In the genomic region with DNA sequence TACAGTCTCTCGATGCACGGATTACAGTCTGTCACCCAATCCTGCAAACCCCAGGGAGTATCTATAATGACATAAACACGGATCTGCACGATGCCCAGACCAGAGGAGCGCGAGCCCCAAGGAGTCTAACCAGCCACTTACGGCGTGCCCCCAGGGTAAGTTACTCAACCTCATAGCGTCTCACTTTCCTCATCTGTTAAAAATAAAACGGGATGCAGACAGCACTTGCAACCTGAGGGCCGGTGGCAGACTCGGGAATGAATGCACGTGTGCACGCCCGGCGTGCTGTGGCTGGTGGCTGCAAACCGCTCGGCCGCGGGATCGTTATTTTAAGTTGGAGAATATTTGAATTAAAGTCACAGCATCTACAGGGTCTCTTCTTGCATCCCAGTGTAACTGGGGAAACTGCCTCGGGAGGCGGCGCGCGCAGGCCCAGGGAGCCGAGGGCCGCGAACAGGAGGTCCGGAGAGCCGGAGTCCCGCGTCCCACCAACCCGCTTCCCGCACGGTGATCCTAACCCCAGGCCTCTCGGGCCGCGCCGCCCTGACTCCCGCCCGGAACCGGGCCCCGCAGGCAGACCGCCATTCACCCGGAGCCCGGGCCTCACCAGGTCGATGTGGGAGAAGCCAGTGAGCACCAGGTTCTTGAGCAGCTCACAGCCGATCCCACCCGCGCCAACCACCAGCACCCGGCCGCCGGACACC, we compare ENCODE assay signal across 8 mouse cellular contexts. TPM values are rescaled to one million over a fixed set of nuclear protein-coding genes. Genes with fewer than 3 reads are reported as not detected.
A peak's percentile ranks its signal among the peaks of the same experiment; 100 is the strongest.
DNase-seq lines count a peak whose midpoint lies in the region; ATAC-seq and TF ChIP-seq lines count a peak whose summit lies in the region.

No protein-coding gene starts in this region.

- no peak for TF ChIP-seq EP300 in CH12.LX (IDR thresholded peaks at IDR 0.05; ENCODE audit: low read length)

- peak overlapping the region; percentile 92 for H3K4me2 ChIP-seq in CH12.LX (ENCODE audit: insufficient read depth, low read depth, poor library complexity, severe bottlenecking)
- peak overlapping the region; percentile 81 for H3K4me2 ChIP-seq in embryonic facial prominence, embryonic 12.5 days (replicated peaks)
- H3K4me2 ChIP-seq in hindbrain, embryonic 11.5 days (replicated peaks; ENCODE audit: low read depth, low read length), result peak overlapping the region; percentile 78
- H3K4me2 ChIP-seq in liver, embryonic 13.5 days, result peak overlapping the region; percentile 84
- peak overlapping the region; percentile 90 for H3K4me2 ChIP-seq in neural tube, embryonic 14.5 days (ENCODE audit: low read depth, low read length)

- peaks cover 18 to 29% of the 10 kb centered on the region in 2 experiments for H3K36me3 ChIP-seq in CH12.LX (replicated peaks in 1 of 2; ENCODE audit: control insufficient read depth in 1 of 2, insufficient read depth in 1 of 2, low read length in 1 of 2)
- H3K36me3 ChIP-seq in embryonic facial prominence, embryonic 12.5 days, result peaks cover 16% of the 10 kb centered on the region
- H3K36me3 ChIP-seq in hindbrain, embryonic 11.5 days (ENCODE audit: control insufficient read depth, insufficient read depth, low read length), result peaks cover 9% of the 10 kb centered on the region; the same call in 1 of the 2 replicates
- peaks cover 32% of the 10 kb centered on the region for H3K36me3 ChIP-seq in liver, embryonic 13.5 days
- peaks cover 12% of the 10 kb centered on the region for H3K36me3 ChIP-seq in neural tube, embryonic 14.5 days (ENCODE audit: control insufficient read depth, insufficient read depth, low read length)

- H3K27me3 ChIP-seq in CH12.LX (replicated peaks), result no peaks in the 10 kb centered on the region
- no peaks in the 10 kb centered on the region for H3K27me3 ChIP-seq in embryonic facial prominence, embryonic 12.5 days
- H3K27me3 ChIP-seq in hindbrain, embryonic 11.5 days (ENCODE audit: control insufficient read depth, insufficient read depth, low read length), result no peaks in the 10 kb centered on the region
- H3K27me3 ChIP-seq in liver, embryonic 13.5 days, result no peaks in the 10 kb centered on the region
- H3K27me3 ChIP-seq in neural tube, embryonic 14.5 days (ENCODE audit: control insufficient read depth, insufficient read depth, low read length), result 0 out of 2 replicates have a peak, but pooled peaks cover 2% of the 10 kb centered on the region

- H3K4me3 ChIP-seq in CH12.LX (replicated peaks in 1 of 3; ENCODE audit: low read depth in 2 of 3, low read length in 2 of 3, poor library complexity in 1 of 3), result peak overlapping the region; percentile 90 to 95 (median 94)
- peak overlapping the region; percentile 92 for H3K4me3 ChIP-seq in embryonic facial prominence, embryonic 12.5 days
- H3K4me3 ChIP-seq in hindbrain, embryonic 11.5 days (ENCODE audit: low read depth, low read length), result peak overlapping the region; percentile 94
- H3K4me3 ChIP-seq in liver, embryonic 13.5 days (replicated peaks), result peak overlapping the region; percentile 96
- H3K4me3 ChIP-seq in neural tube, embryonic 14.5 days (ENCODE audit: low read depth, low read length), result peak overlapping the region; percentile 92

- dilution Hi-C loops in CH12.LX (cut with MboI; ENCODE audit: extremely low pct_ligation_motif_present, extremely low pct_unique_long_range_greater_than_20kb, low sequenced_read_pairs), result no loop called here

- TF ChIP-seq CTCF in CH12.LX (conservative IDR thresholded peaks at IDR 0.05 in 1 of 2, IDR thresholded peaks at IDR 0.05 in 1 of 2; ENCODE audit: low read depth in 2 of 2, low read length in 2 of 2), result no peak

- H3K9me3 ChIP-seq in CH12.LX (replicated peaks; ENCODE audit: low read length), result no peaks in the 10 kb centered on the region
- no peaks in the 10 kb centered on the region for H3K9me3 ChIP-seq in embryonic facial prominence, embryonic 12.5 days
- no peaks in the 10 kb centered on the region for H3K9me3 ChIP-seq in hindbrain, embryonic 11.5 days (ENCODE audit: control insufficient read depth, low read length)
- H3K9me3 ChIP-seq in liver, embryonic 13.5 days (replicated peaks), result no peaks in the 10 kb centered on the region
- H3K9me3 ChIP-seq in neural tube, embryonic 14.5 days (ENCODE audit: control insufficient read depth, low read length), result no peaks in the 10 kb centered on the region

- WGBS in embryonic facial prominence, embryonic 12.5 days, result under 1% methylated on average over 54 of the region's 54 CpGs
- under 1% methylated on average over 54 of the region's 54 CpGs for WGBS in hindbrain, embryonic 11.5 days
- WGBS in liver, embryonic 13.5 days (ENCODE audit: insufficient replicate concordance), result under 1% methylated on average over 54 of the region's 54 CpGs
- under 1% methylated on average over 54 of the region's 54 CpGs for WGBS in neural tube, embryonic 14.5 days

- in situ Hi-C loops in CH12.LX (cut with MboI; ENCODE audit: low pct_ligation_motif_present, low pct_unique_long_range_greater_than_20kb, low sequenced_read_pairs), result loop anchor here (5.0 kb wide), 1 partner anchor 64 kb away; a partner anchor contains a TSS

- H3K9ac ChIP-seq in CH12.LX (ENCODE audit: insufficient read depth, low read depth), result peak overlapping the region; percentile 93
- H3K9ac ChIP-seq in embryonic facial prominence, embryonic 12.5 days, result peak overlapping the region; percentile 96
- H3K9ac ChIP-seq in hindbrain, embryonic 11.5 days (ENCODE audit: low read depth, low read length), result peak overlapping the region; percentile 94
- H3K9ac ChIP-seq in liver, embryonic 13.5 days, result peak overlapping the region; percentile 95
- peak overlapping the region; percentile 81 for H3K9ac ChIP-seq in neural tube, embryonic 14.5 days (replicated peaks; ENCODE audit: low read depth, low read length)

- no peak for TF ChIP-seq RAD21 in CH12.LX (IDR thresholded peaks at IDR 0.05; ENCODE audit: low read depth, low read length)

- peak overlapping the region; percentile 62 for H3K27ac ChIP-seq in CH12.LX (ENCODE audit: insufficient read depth, low read depth)
- peak overlapping the region; percentile 94 for H3K27ac ChIP-seq in embryonic facial prominence, embryonic 12.5 days
- peak overlapping the region; percentile 81 for H3K27ac ChIP-seq in hindbrain, embryonic 11.5 days (ENCODE audit: low read depth, low read length)
- peak overlapping the region; percentile 86 for H3K27ac ChIP-seq in liver, embryonic 13.5 days
- peak overlapping the region; percentile 84 for H3K27ac ChIP-seq in neural tube, embryonic 14.5 days (ENCODE audit: low read depth, low read length)

- no peak for TF ChIP-seq POLR2A in CH12.LX (IDR thresholded peaks at IDR 0.05; ENCODE audit: low read depth, low read length)

- peaks cover 40% of the 10 kb centered on the region for H3K79me2 ChIP-seq in CH12.LX (replicated peaks; ENCODE audit: control insufficient read depth, extremely low read depth, insufficient read depth, poor library complexity, severe bottlenecking)

- DNase-seq in frontal cortex, postnatal 36 days (ENCODE audit: low spot score in 2 of 2), result peak; percentile 8 to 36
- DNase-seq in CH12.LX (ENCODE audit: extremely low read depth), result peak; percentile 29
- DNase-seq in hindbrain, embryonic 11.5 days (ENCODE audit: low spot score), result no peak
- DNase-seq in liver, embryonic 13.5 days, result peak; percentile 26
- no peak for DNase-seq in urinary bladder, postnatal 4 days (ENCODE audit: low spot score in 2 of 2)

- H3K4me1 ChIP-seq in CH12.LX (ENCODE audit: control insufficient read depth in 1 of 2, insufficient read depth in 2 of 2), result peaks cover 2 to 18% of the 10 kb centered on the region in 2 experiments; a peak in 3 of 4 replicates
- H3K4me1 ChIP-seq in embryonic facial prominence, embryonic 12.5 days, result peaks cover 5% of the 10 kb centered on the region; the same call in 1 of the 2 replicates
- no peaks in the 10 kb centered on the region for H3K4me1 ChIP-seq in hindbrain, embryonic 11.5 days (replicated peaks; ENCODE audit: control insufficient read depth, insufficient read depth, low read length)
- peaks cover 25% of the 10 kb centered on the region for H3K4me1 ChIP-seq in liver, embryonic 13.5 days (replicated peaks)
- peaks cover 4% of the 10 kb centered on the region; the same call in 1 of the 2 replicates for H3K4me1 ChIP-seq in neural tube, embryonic 14.5 days (ENCODE audit: control insufficient read depth, insufficient read depth, low read length)

- no peak; the same call in none of the 2 replicates for ATAC-seq in frontal cortex, adult (ENCODE audit: low TSS enrichment)
- peak; percentile 44 for ATAC-seq in embryonic facial prominence, embryonic 12.5 days (ENCODE audit: insufficient number of reproducible peaks, insufficient read depth, low FRiP score, low TSS enrichment)
- ATAC-seq in hindbrain, embryonic 11.5 days (ENCODE audit: low FRiP score), result peak; percentile 43
- peak; percentile 76 for ATAC-seq in liver, embryonic 13.5 days (ENCODE audit: low read depth)
- no peak; the same call in none of the 2 replicates for ATAC-seq in neural tube, embryonic 14.5 days (ENCODE audit: low read depth)

RNA-seq across cellular contexts. Expression of a gene that starts 1.5 kb away (rescaled TPM):
- 161 and 180 TPM in 2 replicates for total RNA-seq in CH12.LX (2012; rRNA removed)
- 341 and 373 TPM in 2 replicates for total RNA-seq in CH12.LX (2014; rRNA removed)
- polyA plus RNA-seq in CH12.LX (2012; ENCODE audit: insufficient read length, low read depth), result 180 and 202 TPM in 2 replicates
- 245 and 255 TPM in 2 replicates for polyA plus RNA-seq in embryonic facial prominence, embryonic 12.5 days (2016; fragmentation: Nextera tagmentation; extraction: Ambion mirVana)
- polyA plus RNA-seq in hindbrain, embryonic 11.5 days (2014; fragmentation: Nextera tagmentation; extraction: Ambion mirVana), result 256 and 268 TPM in 2 replicates
- polyA plus RNA-seq in liver, embryonic 13.5 days (2015; fragmentation: Nextera tagmentation; extraction: Ambion mirVana), result 131 and 146 TPM in 2 replicates
- polyA plus RNA-seq in neural tube, embryonic 14.5 days (2014; fragmentation: Nextera tagmentation; extraction: Ambion mirVana), result 166 and 193 TPM in 2 replicates

RNA-seq across cellular contexts. Expression of a gene that starts 28.5 kb away (rescaled TPM):
- 41.4 and 51.6 TPM in 2 replicates for total RNA-seq in CH12.LX (2012; rRNA removed)
- total RNA-seq in CH12.LX (2014; rRNA removed), result 39.5 and 41.2 TPM in 2 replicates
- polyA plus RNA-seq in CH12.LX (2012; ENCODE audit: insufficient read length, low read depth), result 27.9 and 30.1 TPM in 2 replicates
- polyA plus RNA-seq in embryonic facial prominence, embryonic 12.5 days (2016; fragmentation: Nextera tagmentation; extraction: Ambion mirVana), result 67.1 and 69.9 TPM in 2 replicates
- 63.8 and 79.6 TPM in 2 replicates for polyA plus RNA-seq in hindbrain, embryonic 11.5 days (2014; fragmentation: Nextera tagmentation; extraction: Ambion mirVana)
- 31.8 and 32.1 TPM in 2 replicates for polyA plus RNA-seq in liver, embryonic 13.5 days (2015; fragmentation: Nextera tagmentation; extraction: Ambion mirVana)
- 76.2 and 81.0 TPM in 2 replicates for polyA plus RNA-seq in neural tube, embryonic 14.5 days (2014; fragmentation: Nextera tagmentation; extraction: Ambion mirVana)

RNA-seq across cellular contexts. Expression of a gene that starts 34.9 kb away (rescaled TPM):
- total RNA-seq in CH12.LX (2012; rRNA removed) (not detected in 2 replicates), CH12.LX (2014; rRNA removed) (not detected in 2 replicates)
- polyA plus RNA-seq in CH12.LX (2012; ENCODE audit: insufficient read length, low read depth), result not detected in 2 replicates
- 7.7 and 8.7 TPM in 2 replicates for polyA plus RNA-seq in embryonic facial prominence, embryonic 12.5 days (2016; fragmentation: Nextera tagmentation; extraction: Ambion mirVana)
- polyA plus RNA-seq in hindbrain, embryonic 11.5 days (2014; fragmentation: Nextera tagmentation; extraction: Ambion mirVana), result 4.0 TPM in 2 replicates
- polyA plus RNA-seq in liver, embryonic 13.5 days (2015; fragmentation: Nextera tagmentation; extraction: Ambion mirVana), result 0.34 and 0.58 TPM in 2 replicates
- 2.9 and 4.1 TPM in 2 replicates for polyA plus RNA-seq in neural tube, embryonic 14.5 days (2014; fragmentation: Nextera tagmentation; extraction: Ambion mirVana)

Comparison
In these comparisons a context has a peak if more than half of its experiments do, and no peak if none do; other contexts are left out.
1. DNase-seq: peak in frontal cortex, postnatal 36 days (2 of 2), CH12.LX (single experiment) and liver, embryonic 13.5 days (single experiment); none in hindbrain, embryonic 11.5 days (single experiment) and urinary bladder, postnatal 4 days (0 of 2).
2. ATAC-seq: peak in embryonic facial prominence, embryonic 12.5 days (single experiment), hindbrain, embryonic 11.5 days (single experiment) and liver, embryonic 13.5 days (single experiment); none in frontal cortex, adult (single experiment) and neural tube, embryonic 14.5 days (single experiment).
3. Peak in every context shown above with its lines, with median percentiles within 50 percentile points of each other: H3K27ac ChIP-seq, H3K4me2 ChIP-seq, H3K4me3 ChIP-seq and H3K9ac ChIP-seq.